Mouse (Mus musculus) intestine, embryonic 16.5 days (tissue): ENCODE data around the gene BC107364. TPM values are rescaled to one million over a fixed set of nuclear protein-coding genes. Genes with fewer than 3 reads are reported as not detected.
A peak's percentile ranks its signal among the peaks of the same experiment; 100 is the strongest.
"Not testable (repeated sequence)": the region's sequence is repeated elsewhere in the genome, so short reads cannot be mapped to it uniquely, and the experiment has no call there.

Experiments used
- ATAC-seq: fragments of 200-750 bp; cut with Nextera tagmentation; 2 replicates; pipeline ENCODE4 v1.8.0; 2017; ENCODE audit warnings: moderate TSS enrichment, moderate library complexity
- H3K27ac ChIP-seq: fragments of 300-500 bp; sonication (generic); 2 replicates; pipeline ENCODE4 v1.5.1; 2014; ENCODE audit warnings: mild to moderate bottlenecking, low read length
- H3K27me3 ChIP-seq: fragments of 300-500 bp; sonication (generic); replicated peaks from 2 replicates; pipeline ENCODE4 v1.6.1; 2014; ENCODE audit warnings: low read length, control low read depth, mixed read lengths; ENCODE audit not compliant: control insufficient read depth, insufficient read depth
- H3K36me3 ChIP-seq: fragments of 300-500 bp; sonication (generic); 2 replicates; pipeline ENCODE4 v1.6.1; 2014; ENCODE audit warnings: low read length, control low read depth; ENCODE audit not compliant: control insufficient read depth, insufficient read depth
- H3K4me1 ChIP-seq: fragments of 300-500 bp; sonication (generic); 2 replicates; pipeline ENCODE4 v1.6.1; 2014; ENCODE audit warnings: low read length, control low read depth, mixed read lengths; ENCODE audit not compliant: control insufficient read depth, insufficient read depth
- H3K4me2 ChIP-seq: fragments of 300-500 bp; sonication (generic); 2 replicates; pipeline ENCODE4 v1.6.1; 2014; ENCODE audit warnings: low read depth, low read length, control low read depth
- H3K4me3 ChIP-seq: fragments of 300-500 bp; sonication (generic); 2 replicates; pipeline ENCODE4 v1.5.1; 2014; ENCODE audit warnings: mild to moderate bottlenecking, low read length
- H3K9ac ChIP-seq: fragments of 300-500 bp; sonication (generic); 2 replicates; pipeline ENCODE4 v1.6.1; 2014; ENCODE audit warnings: low read depth, low read length
- H3K9me3 ChIP-seq: fragments of 300-500 bp; sonication (generic); 2 replicates; pipeline ENCODE4 v1.6.1; 2016; ENCODE audit warnings: low read length, control low read depth; ENCODE audit not compliant: control insufficient read depth
- WGBS: fragments of 180-500 bp; shearing (Covaris S2); extraction: QIAGEN DNeasy Blood & Tissue Kit; methylation state at CpG from one replicate; pipeline ENCODE4 v1.1.7; 2014; 5-methylcytosine and 5-hydroxymethylcytosine counted together
- polyA plus RNA-seq: library from polyadenylated mRNA; unstranded; fragments of >200 nt; fragmentation: Nextera tagmentation; extraction: Ambion mirVana; gene quantifications from 2 replicates; pipeline ENCODE4 v1.2.1, GENCODE M21; 2015

BC107364 gene
- polyA plus RNA-seq, 1 experiment from 2014 or later: 0.12 TPM

DNA sequence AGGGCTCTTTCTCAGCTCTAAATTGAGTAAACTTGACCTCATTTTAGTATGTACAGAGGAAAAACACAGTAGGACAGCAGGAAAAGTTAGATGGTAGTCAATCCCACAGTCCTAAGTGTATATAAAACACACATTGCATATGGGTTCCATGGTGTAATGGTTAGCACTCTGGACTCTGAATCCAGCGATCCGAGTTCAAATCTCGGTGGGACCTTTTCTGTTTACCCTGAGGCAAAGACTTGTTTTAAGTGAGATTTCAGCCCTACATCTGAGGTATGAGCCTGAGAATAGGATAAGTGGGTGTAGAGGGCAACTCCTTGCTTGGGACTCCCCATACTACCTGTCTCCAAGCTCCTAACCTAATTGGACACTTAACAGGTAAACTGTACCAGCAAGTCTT is 27.1 kb upstream of the BC107364 start:
- ATAC-seq: peak; percentile 45; the same call in 1 of the 2 replicates
- WGBS: 34% methylated on average over 3 of the region's 3 CpGs
- H3K9me3 ChIP-seq: no peaks in the 10 kb centered on the region

GRCm38 (mm10) chr3:96477558-96477957 is 25.5 kb upstream of the BC107364 start:
- WGBS: 66% methylated on average over 6 of the region's 6 CpGs
- peaks cover 30% of the 10 kb centered on the region for H3K27me3 ChIP-seq

More for the DNA sequence above, 27.1 kb upstream of the BC107364 start:
- H3K27ac ChIP-seq: no peak overlapping the region
- peaks cover 25% of the 10 kb centered on the region for H3K27me3 ChIP-seq
- H3K9ac ChIP-seq: no peak overlapping the region
- H3K4me3 ChIP-seq: no peak overlapping the region
- no peak overlapping the region for H3K4me2 ChIP-seq
- H3K4me1 ChIP-seq: peaks cover 5% of the 10 kb centered on the region
- no peaks in the 10 kb centered on the region for H3K36me3 ChIP-seq

GRCm38 (mm10) chr3:96477084-96477483 is 25.0 kb upstream of the BC107364 start:
- H3K4me3 ChIP-seq: no peak overlapping the region
- peaks cover 30% of the 10 kb centered on the region for H3K27me3 ChIP-seq
- no peaks in the 10 kb centered on the region for H3K9me3 ChIP-seq
- no peaks in the 10 kb centered on the region for H3K36me3 ChIP-seq
- no peak overlapping the region for H3K9ac ChIP-seq
- H3K27ac ChIP-seq: no peak overlapping the region
- peak; percentile 57; the same call in 1 of the 2 replicates for ATAC-seq
- peaks cover 5% of the 10 kb centered on the region for H3K4me1 ChIP-seq
- WGBS: 53% methylated on average over 3 of the region's 3 CpGs
- H3K4me2 ChIP-seq: no peak overlapping the region

More at GRCm38 (mm10) chr3:96477558-96477957, 25.5 kb upstream of the BC107364 start:
- H3K4me2 ChIP-seq: no peak overlapping the region
- no peaks in the 10 kb centered on the region for H3K36me3 ChIP-seq
- no peak overlapping the region for H3K27ac ChIP-seq
- no peak for ATAC-seq
- no peaks in the 10 kb centered on the region for H3K9me3 ChIP-seq
- no peak overlapping the region for H3K9ac ChIP-seq
- no peak overlapping the region for H3K4me3 ChIP-seq
- H3K4me1 ChIP-seq: peaks cover 5% of the 10 kb centered on the region

DNA sequence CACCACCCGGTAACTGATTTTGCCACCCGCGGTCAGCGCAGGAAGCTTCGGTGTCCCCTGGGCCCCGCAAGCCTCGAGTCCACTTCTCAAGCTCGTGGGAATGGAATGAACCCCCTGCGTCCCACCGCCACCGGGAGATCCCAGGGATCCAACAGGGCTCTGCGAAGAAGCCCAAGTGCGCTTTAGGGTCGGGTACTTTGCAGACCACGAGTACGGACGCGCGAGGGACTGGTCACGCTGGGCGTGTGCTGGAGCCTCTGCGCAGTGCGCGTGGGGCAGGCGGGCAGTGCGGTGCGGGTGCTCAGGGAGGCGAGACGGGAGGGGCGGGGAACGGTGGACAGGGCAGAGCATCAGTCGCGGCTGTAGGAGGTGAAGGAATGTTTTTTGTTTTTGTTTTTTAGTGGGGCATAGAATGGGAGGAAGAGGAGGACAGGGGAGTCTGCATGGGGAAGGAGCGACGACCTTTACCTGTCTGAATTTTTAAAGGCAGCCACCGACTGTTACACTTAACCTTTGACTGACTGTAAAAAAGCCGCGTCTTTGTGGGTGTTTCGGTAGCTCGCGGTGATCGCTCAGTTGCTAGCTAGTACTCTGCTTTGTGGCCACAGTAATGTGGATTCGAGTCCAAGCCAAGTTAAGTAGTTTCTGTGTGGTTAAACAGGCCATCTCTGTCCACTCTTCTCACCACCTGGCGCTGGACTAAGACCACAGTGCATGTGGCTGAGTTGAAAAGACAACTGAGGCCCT is 23.0 kb upstream of the BC107364 start:
- Histone ChIP-seq H3K27me3 (peaks cover 30% of the 10 kb centered on the region), H3K9me3 (no peaks in the 10 kb centered on the region), H3K36me3 (no peaks in the 10 kb centered on the region), H3K9ac (peak overlapping the region; percentile 56; the same call in 1 of the 2 replicates), H3K4me2 (peak overlapping the region; percentile 85), H3K4me1 (peaks cover 5% of the 10 kb centered on the region), H3K4me3 (peak overlapping the region; percentile 46), H3K27ac (no peak overlapping the region)
- WGBS: 3% methylated on average over 44 of the region's 44 CpGs
- ATAC-seq: no peak

- H3K4me1 ChIP-seq, H3K36me3 ChIP-seq, H3K27ac ChIP-seq, H3K4me2 ChIP-seq, H3K4me3 ChIP-seq, H3K9ac ChIP-seq, H3K9me3 ChIP-seq, ATAC-seq: not testable (repeated sequence)
- 65% methylated on average over 3 of the region's 3 CpGs for WGBS
- H3K27me3 ChIP-seq: peaks cover 26% of the 10 kb centered on the region
These were observed 21.4 kb upstream of the BC107364 start for GRCm38 (mm10) chr3:96473556-96473955.

DNA sequence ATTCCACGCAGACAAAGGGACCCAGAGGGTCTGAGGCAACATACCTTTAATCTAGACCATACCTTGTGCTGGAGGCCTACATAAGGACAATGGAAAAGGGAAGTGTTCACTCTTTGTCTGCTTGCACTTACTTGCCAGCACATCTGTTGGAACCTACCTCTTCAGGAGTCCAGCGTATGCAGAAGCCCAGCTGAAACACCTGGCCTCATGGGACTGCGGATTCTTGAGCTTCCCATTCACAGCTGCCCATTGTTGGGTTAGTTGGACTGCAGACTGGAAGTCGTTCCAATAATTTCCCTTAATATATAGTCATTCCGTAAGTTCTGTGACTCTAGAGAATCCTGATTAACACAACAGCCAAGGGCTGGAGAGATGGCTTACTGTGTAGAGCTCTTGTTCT is 20.0 kb upstream of the BC107364 start:
- WGBS: 88% methylated on average over 5 of the region's 5 CpGs
- ATAC-seq: no peak
- no peak overlapping the region for H3K9ac ChIP-seq
- H3K27ac ChIP-seq: no peak overlapping the region
- H3K4me2 ChIP-seq: no peak overlapping the region
- peaks cover 5% of the 10 kb centered on the region for H3K4me1 ChIP-seq
- no peaks in the 10 kb centered on the region for H3K36me3 ChIP-seq
- peaks cover 22% of the 10 kb centered on the region for H3K27me3 ChIP-seq
- H3K9me3 ChIP-seq: no peaks in the 10 kb centered on the region
- H3K4me3 ChIP-seq: no peak overlapping the region

DNA sequence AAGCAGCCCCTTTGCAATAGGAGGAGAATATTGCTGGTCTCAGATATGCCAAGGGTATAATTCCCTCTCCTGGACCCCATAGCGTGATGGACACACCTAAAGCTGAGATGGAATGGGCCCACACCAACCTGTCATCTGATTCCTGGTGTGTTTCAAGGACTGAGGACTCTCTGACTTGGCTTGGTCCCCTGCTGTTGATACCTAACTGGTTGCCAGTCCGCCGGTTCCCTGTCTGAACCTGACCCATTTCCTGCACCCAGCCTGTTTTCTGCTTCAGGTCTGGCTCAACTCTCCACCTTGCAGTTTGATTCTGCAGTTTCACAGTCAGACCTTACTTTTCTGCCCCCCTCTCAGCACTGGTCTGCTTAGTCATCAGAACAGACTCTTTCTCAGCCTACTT is 17.5 kb upstream of the BC107364 start:
- Histone ChIP-seq H3K4me1 (peaks cover under 1% of the 10 kb centered on the region), H3K27ac (no peak overlapping the region), H3K36me3 (no peaks in the 10 kb centered on the region), H3K27me3 (peaks cover 8% of the 10 kb centered on the region; the same call in 1 of the 2 replicates), H3K9me3 (no peaks in the 10 kb centered on the region), H3K4me2 (no peak overlapping the region), H3K4me3 (no peak overlapping the region), H3K9ac (no peak overlapping the region)
- 73% methylated on average over 3 of the region's 3 CpGs for WGBS
- ATAC-seq: no peak

DNA sequence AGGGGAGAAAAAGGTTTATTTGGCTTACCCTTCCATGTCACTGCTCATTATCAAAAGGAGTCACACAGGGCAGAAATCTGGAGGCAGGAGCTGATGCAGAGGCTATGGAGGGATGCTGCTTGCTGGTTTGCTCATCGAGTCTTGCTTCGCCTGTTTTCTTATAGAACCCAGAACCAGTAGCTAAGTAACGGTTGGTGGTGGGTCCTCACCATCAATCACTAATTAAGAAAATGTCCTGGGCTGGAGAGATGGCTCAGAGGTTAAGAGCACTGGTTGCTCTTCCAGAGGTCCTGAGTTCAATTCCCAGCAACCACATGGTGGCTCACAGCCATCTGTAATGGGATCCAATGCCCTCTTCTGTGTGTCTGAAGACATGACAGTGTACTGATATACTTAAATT is 16.2 kb upstream of the BC107364 start:
- H3K27me3 ChIP-seq, H3K27ac ChIP-seq, H3K9ac ChIP-seq, ATAC-seq, H3K4me1 ChIP-seq, H3K4me2 ChIP-seq, H3K36me3 ChIP-seq, H3K9me3 ChIP-seq, H3K4me3 ChIP-seq: not testable (repeated sequence)
- WGBS: 94% methylated on average over 3 of the region's 3 CpGs

DNA sequence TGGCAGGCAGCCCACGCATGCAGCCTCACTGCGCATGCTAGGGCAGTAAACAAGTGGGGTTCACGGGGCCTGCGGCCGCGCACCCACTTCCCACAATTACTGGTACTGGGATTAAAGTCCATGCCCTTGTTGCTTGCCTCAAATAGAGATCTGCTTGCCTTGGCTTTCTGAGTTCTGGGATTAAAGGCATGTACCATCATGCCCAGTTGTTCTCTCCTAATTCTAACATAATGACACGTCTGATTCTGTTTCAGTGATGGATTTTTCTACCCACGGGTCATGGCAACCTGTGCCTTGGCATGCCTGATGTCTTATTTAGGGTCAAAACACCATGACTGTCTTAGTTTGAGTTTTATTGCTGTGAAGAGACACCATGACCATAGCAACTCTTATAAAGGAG is 15.5 kb upstream of the BC107364 start:
- no peak overlapping the region for H3K4me3 ChIP-seq
- H3K4me1 ChIP-seq: no peaks in the 10 kb centered on the region
- H3K9ac ChIP-seq: no peak overlapping the region
- no peaks in the 10 kb centered on the region for H3K36me3 ChIP-seq
- no peak overlapping the region for H3K4me2 ChIP-seq
- 90% methylated on average over 8 of the region's 8 CpGs for WGBS
- no peak for ATAC-seq
- no peak overlapping the region for H3K27ac ChIP-seq
- peaks cover 6% of the 10 kb centered on the region; the same call in 1 of the 2 replicates for H3K27me3 ChIP-seq
- no peaks in the 10 kb centered on the region for H3K9me3 ChIP-seq
